Mouse (Mus musculus) neural tube, embryonic 13.5 days (tissue): ENCODE data around the gene Gm20388. TPM values are rescaled to one million over a fixed set of nuclear protein-coding genes. Genes with fewer than 3 reads are reported as not detected.
A peak's percentile ranks its signal among the peaks of the same experiment; 100 is the strongest.

Source experiments
- ATAC-seq: fragments of 200-750 bp; cut with Nextera tagmentation; 2 replicates; pipeline ENCODE4 v1.8.0; 2017; ENCODE audit warnings: low read depth, mild to moderate bottlenecking, moderate TSS enrichment, moderate library complexity
- H3K27ac ChIP-seq: fragments of 300-500 bp; sonication (generic); replicated peaks from 2 replicates; pipeline ENCODE4 v1.5.1; 2015; ENCODE audit warnings: moderate library complexity, mild to moderate bottlenecking, inconsistent platforms
- H3K27me3 ChIP-seq: fragments of 300-500 bp; sonication (generic); 2 replicates; pipeline ENCODE4 v1.6.1; 2015; ENCODE audit warnings: mild to moderate bottlenecking, inconsistent platforms
- H3K36me3 ChIP-seq: fragments of 300-500 bp; sonication (generic); 2 replicates; pipeline ENCODE4 v1.6.1; 2015; ENCODE audit warnings: mild to moderate bottlenecking, inconsistent platforms
- H3K4me1 ChIP-seq: fragments of 300-500 bp; sonication (generic); replicated peaks from 2 replicates; pipeline ENCODE4 v1.6.1; 2015; ENCODE audit warnings: inconsistent platforms
- H3K4me2 ChIP-seq: fragments of 300-500 bp; sonication (generic); 2 replicates; pipeline ENCODE4 v1.6.1; 2015; ENCODE audit warnings: inconsistent platforms, mild to moderate bottlenecking, moderate library complexity
- H3K4me3 ChIP-seq: fragments of 300-500 bp; sonication (generic); 2 replicates; pipeline ENCODE4 v1.5.1; 2015; ENCODE audit warnings: mild to moderate bottlenecking, inconsistent platforms
- H3K9ac ChIP-seq: fragments of 300-500 bp; sonication (generic); 2 replicates; pipeline ENCODE4 v1.6.1; 2015; ENCODE audit warnings: moderate library complexity, mild to moderate bottlenecking, inconsistent platforms
- H3K9me3 ChIP-seq: fragments of 300-500 bp; sonication (generic); 2 replicates; pipeline ENCODE4 v1.6.1; 2016; ENCODE audit warnings: inconsistent platforms
- WGBS: fragments of 180-500 bp; shearing (Covaris S2); methylation state at CpG from one replicate; pipeline ENCODE4 v1.1.7; 2015; 5-methylcytosine and 5-hydroxymethylcytosine counted together
- polyA plus RNA-seq: library from polyadenylated mRNA; unstranded; fragments of >200 nt; fragmentation: Nextera tagmentation; extraction: Ambion mirVana; gene quantifications from 2 replicates; pipeline ENCODE4 v1.2.1, GENCODE M21; 2015

Gene Gm20388
- polyA plus RNA-seq, 1 experiment from 2014 or later, result 0.27 TPM

DNA sequence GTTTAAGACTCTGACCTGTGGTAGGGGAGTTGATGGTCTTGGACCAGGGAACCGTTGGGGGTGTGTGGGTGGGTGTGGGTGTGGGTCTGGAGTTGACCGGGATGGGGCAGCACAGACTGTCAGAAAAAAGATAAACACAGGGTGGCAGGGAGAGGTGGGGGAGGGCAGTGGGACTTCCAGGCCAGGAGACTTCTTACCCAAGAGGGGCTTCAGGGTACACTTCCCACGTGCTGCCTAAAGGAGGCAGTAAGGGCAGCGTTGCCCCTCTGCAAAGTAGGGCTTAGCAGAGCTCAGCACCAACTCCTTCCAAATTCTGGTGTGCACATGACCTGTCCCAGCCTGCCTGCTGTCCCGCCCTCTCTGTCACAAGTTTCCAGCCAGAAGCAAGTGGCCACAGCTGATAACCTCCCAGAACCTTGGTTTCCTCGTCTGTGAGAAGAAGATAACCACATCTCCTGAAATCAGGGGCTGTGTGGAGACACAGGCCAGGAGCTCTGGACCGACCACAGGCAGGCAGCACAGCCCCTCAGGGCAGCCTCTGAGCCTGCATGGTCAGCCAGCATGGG, 2808.9 kb downstream of the Gm20388 start:
- H3K27ac ChIP-seq, result peak overlapping the region; percentile 89
- 0 out of 2 replicates have a peak overlapping the region, but pooled peaks have one; percentile 59 for H3K9ac ChIP-seq
- H3K4me1 ChIP-seq, result peaks cover 32% of the 10 kb centered on the region
- no peaks in the 10 kb centered on the region for H3K36me3 ChIP-seq
- WGBS, result 39% methylated on average over 7 of the region's 7 CpGs
- ATAC-seq, result peak; percentile 30; the same call in 1 of the 2 replicates
- H3K4me2 ChIP-seq, result peak overlapping the region; percentile 34; the same call in 1 of the 2 replicates
- no peak overlapping the region for H3K4me3 ChIP-seq
- H3K27me3 ChIP-seq, result peaks cover 17% of the 10 kb centered on the region; the same call in 1 of the 2 replicates
- H3K9me3 ChIP-seq, result no peaks in the 10 kb centered on the region

DNA sequence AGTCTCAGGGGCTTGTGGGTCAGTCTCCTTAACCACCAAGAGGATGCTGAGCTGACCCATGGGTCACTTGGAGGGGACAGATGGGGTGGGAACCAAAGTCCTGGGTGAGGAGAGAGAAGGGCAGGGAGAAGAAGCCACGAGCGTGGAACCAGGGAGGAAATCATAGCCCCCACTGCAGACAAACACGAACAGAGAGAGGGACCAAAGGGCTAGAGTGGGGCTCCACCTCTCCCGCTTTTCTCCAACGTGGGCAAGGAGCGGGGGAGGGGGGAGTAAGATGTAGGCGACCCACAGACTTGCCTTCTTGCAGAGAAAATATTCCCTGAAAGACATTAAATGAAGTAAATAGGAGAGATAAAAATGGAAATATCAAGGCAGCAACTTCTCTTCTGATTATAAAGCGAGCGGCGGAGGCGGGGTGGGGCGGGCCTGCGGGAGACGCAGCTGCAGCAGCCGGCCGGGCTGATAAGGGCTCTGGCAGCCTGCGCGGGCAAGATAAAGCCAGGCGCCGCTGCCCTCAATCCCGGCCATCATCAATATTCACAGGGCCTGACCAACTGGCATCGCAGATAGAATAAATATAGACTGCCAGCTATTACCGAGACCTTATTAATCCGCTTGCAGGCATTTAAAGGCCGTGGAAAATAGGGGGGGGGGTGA, 2809.6 kb downstream of the Gm20388 start:
- H3K4me2 ChIP-seq, result peak overlapping the region; percentile 34
- ATAC-seq, result peak; percentile 52
- WGBS, result 9% methylated on average over 25 of the region's 25 CpGs
- H3K36me3 ChIP-seq, result no peaks in the 10 kb centered on the region
- H3K9me3 ChIP-seq, result no peaks in the 10 kb centered on the region
- peak overlapping the region; percentile 59 for H3K9ac ChIP-seq
- no peak overlapping the region for H3K4me3 ChIP-seq
- H3K27ac ChIP-seq, result peak overlapping the region; percentile 89
- peaks cover 32% of the 10 kb centered on the region for H3K4me1 ChIP-seq
- peaks cover 17% of the 10 kb centered on the region; the same call in 1 of the 2 replicates for H3K27me3 ChIP-seq

DNA sequence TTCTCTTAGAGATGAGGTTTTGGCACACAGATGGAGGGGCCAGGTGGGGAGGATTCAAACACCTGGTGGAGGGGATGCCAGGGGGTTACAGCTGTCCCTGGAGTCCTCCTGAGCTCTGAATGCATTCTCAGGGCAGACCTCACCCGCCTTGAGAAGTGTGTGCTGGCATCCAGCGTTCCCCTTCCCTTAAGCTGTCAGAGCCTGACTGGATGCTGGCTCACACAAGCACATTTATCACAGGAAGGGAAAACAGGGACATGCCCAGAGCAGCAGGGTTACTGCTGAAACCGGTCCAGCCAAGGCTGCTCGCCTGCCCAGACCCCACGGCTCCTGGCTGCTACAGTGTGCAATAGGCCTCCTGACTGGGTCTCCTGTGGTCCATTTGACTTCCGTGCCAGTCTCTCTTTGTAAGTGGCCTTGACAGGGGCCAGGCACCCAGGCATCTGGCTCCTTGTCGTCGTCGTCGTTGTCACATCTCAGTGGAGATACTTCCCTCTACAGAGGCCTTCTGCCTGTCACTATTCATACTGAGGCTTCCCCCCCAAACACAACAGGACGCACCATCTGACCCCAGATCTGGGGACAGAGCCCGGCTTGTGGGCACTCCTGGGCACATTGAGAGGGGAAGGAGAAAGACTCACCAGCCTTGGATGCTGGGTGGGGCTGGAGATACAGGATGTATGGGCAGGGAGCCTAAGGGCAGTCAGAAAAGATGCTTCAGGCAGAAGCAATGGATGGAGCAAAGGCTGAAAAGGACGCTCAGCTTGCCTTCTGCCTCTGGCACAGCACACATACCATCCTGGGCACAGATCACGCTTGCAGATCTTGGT, 2810.4 kb downstream of the Gm20388 start:
- Histone ChIP-seq H3K9ac (peak overlapping the region; percentile 59), H3K27me3 (peaks cover 17% of the 10 kb centered on the region; the same call in 1 of the 2 replicates), H3K9me3 (no peaks in the 10 kb centered on the region), H3K27ac (peak overlapping the region; percentile 89), H3K4me1 (peaks cover 32% of the 10 kb centered on the region), H3K36me3 (no peaks in the 10 kb centered on the region), H3K4me2 (peak overlapping the region; percentile 34), H3K4me3 (no peak overlapping the region)
- ATAC-seq, result peak; percentile 49
- 48% methylated on average over 14 of the region's 14 CpGs for WGBS

DNA sequence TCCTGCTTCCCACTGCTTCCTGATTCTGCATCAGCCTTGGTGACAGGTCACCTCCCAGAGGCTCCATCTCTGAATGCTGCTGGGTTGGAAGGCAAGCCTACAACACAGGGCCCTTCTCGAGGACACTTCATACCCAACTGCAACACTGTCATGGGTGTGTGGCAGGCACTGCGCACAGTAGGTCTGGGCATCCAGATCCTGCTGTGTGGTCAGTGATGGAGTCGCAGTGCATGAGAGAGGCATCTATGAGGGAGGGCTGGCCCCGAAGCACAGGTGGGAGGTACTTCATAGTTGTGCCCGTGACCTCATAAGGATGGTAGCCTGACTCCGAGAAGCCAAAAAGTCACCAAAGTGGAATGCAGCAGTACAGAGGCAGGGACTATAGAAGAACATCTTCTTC, 2814.5 kb downstream of the Gm20388 start:
- ATAC-seq, result no peak
- H3K4me1 ChIP-seq, result peaks cover 37% of the 10 kb centered on the region
- H3K9ac ChIP-seq, result no peak overlapping the region
- H3K27me3 ChIP-seq, result 0 out of 2 replicates have a peak, but pooled peaks cover 10% of the 10 kb centered on the region
- H3K36me3 ChIP-seq, result no peaks in the 10 kb centered on the region
- H3K4me3 ChIP-seq, result no peak overlapping the region
- H3K27ac ChIP-seq, result no peak overlapping the region
- no peaks in the 10 kb centered on the region for H3K9me3 ChIP-seq
- WGBS, result 91% methylated on average over 6 of the region's 6 CpGs
- no peak overlapping the region for H3K4me2 ChIP-seq

DNA sequence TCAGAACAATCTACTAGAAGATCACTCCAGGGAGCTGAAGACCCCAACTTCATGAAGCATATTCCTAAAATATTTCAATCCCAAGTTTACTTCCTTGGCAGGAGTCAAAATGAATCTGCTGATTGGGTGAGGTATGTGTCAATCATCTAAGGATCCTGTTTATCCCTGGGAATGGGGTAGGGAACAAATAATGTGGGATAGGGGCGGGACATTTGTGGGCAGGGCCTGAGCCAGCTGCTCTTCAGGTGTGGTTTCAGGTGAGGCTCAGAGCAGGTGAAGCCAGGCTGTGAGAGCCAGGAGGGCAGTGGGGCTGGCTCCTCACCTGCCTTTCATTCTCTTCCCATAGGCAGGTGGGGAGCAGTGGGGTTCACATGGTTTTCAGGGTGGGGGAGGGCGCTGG, 2816.1 kb downstream of the Gm20388 start:
- H3K4me2 ChIP-seq, result no peak overlapping the region
- no peaks in the 10 kb centered on the region for H3K36me3 ChIP-seq
- H3K27me3 ChIP-seq, result 0 out of 2 replicates have a peak, but pooled peaks cover 10% of the 10 kb centered on the region
- peaks cover 22% of the 10 kb centered on the region for H3K4me1 ChIP-seq
- no peak overlapping the region for H3K4me3 ChIP-seq
- H3K9me3 ChIP-seq, result no peaks in the 10 kb centered on the region
- H3K9ac ChIP-seq, result no peak overlapping the region
- WGBS, result 72% methylated on average over 2 of the region's 2 CpGs
- no peak for ATAC-seq
- H3K27ac ChIP-seq, result no peak overlapping the region

DNA sequence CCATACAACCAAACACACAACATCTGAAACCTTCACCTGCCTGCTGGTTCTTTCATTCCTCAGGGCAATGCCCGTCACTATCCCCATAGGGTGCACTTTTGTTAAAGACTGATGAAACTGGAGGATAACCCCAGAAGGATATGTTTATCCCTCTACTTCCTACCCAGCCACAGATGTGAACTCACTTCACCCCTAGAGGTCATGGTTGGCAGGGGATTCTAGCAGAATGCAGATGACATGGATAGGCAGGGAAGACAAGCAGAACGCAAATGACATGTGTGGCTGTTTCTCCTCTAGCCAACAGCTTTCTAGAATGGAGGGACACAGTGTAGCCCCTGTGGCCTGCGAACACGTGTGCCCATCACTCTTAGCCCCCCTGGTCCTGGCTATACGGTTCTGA, 2816.8 kb downstream of the Gm20388 start:
- Histone ChIP-seq H3K4me2 (no peak overlapping the region), H3K9me3 (no peaks in the 10 kb centered on the region), H3K27me3 (0 out of 2 replicates have a peak, but pooled peaks cover 8% of the 10 kb centered on the region), H3K36me3 (no peaks in the 10 kb centered on the region), H3K4me1 (peaks cover 22% of the 10 kb centered on the region), H3K27ac (no peak overlapping the region), H3K9ac (no peak overlapping the region), H3K4me3 (no peak overlapping the region)
- no peak for ATAC-seq
- WGBS, result 64% methylated on average over 5 of the region's 5 CpGs

DNA sequence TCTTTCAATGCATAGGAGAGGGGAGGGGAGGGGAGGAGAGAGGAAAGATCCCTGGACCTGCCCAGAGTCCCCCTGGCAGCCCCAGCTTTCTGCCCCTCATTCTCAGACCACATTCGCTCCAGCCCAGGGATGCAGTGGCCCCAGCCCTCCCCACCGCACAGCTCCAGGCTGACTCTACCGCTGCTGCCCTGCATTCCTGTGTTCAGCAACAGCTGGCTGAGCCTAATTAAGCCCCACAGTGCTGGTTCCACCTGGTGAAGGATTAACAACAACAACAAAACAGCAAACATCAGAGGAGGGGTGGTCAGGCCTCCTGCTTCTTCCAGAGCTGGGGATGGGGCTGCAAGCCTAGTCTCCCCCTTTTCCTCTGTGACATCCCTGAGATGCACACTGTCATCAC, 2818.0 kb downstream of the Gm20388 start:
- Histone ChIP-seq H3K27me3 (no peaks in the 10 kb centered on the region), H3K27ac (no peak overlapping the region), H3K36me3 (no peaks in the 10 kb centered on the region), H3K4me3 (no peak overlapping the region), H3K4me1 (peaks cover 23% of the 10 kb centered on the region), H3K9me3 (no peaks in the 10 kb centered on the region), H3K9ac (no peak overlapping the region), H3K4me2 (no peak overlapping the region)
- no peak for ATAC-seq
- 10% methylated on average over 3 of the region's 3 CpGs for WGBS

DNA sequence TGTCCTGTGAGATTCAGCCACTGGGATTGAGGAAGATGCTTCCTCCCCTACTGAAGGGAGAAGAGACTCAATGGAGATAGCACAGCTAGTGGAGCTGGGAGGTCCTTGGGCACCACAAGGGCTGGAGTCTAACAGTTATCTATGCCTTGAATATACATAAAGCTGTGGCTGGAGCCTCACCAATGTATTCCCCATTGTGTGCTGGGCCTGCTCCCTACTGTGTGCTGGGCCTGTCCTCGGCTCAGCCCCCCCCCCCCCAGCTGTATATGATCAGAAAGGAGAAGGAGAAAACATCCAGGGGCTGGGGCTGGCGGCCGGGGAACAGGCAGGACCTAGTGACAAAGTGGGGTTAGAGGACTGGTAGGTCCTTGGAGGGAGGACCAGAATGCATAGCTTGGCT, 2824.5 kb downstream of the Gm20388 start:
- WGBS, result 51% methylated on average over 3 of the region's 3 CpGs
- 0 out of 2 replicates have a peak overlapping the region, but pooled peaks have one; percentile 3 for H3K9ac ChIP-seq
- ATAC-seq, result no peak
- no peaks in the 10 kb centered on the region for H3K9me3 ChIP-seq
- peak overlapping the region; percentile 95 for H3K27ac ChIP-seq
- no peaks in the 10 kb centered on the region for H3K27me3 ChIP-seq
- H3K36me3 ChIP-seq, result no peaks in the 10 kb centered on the region
- no peak overlapping the region for H3K4me3 ChIP-seq
- H3K4me2 ChIP-seq, result no peak overlapping the region
- peaks cover 63% of the 10 kb centered on the region for H3K4me1 ChIP-seq

DNA sequence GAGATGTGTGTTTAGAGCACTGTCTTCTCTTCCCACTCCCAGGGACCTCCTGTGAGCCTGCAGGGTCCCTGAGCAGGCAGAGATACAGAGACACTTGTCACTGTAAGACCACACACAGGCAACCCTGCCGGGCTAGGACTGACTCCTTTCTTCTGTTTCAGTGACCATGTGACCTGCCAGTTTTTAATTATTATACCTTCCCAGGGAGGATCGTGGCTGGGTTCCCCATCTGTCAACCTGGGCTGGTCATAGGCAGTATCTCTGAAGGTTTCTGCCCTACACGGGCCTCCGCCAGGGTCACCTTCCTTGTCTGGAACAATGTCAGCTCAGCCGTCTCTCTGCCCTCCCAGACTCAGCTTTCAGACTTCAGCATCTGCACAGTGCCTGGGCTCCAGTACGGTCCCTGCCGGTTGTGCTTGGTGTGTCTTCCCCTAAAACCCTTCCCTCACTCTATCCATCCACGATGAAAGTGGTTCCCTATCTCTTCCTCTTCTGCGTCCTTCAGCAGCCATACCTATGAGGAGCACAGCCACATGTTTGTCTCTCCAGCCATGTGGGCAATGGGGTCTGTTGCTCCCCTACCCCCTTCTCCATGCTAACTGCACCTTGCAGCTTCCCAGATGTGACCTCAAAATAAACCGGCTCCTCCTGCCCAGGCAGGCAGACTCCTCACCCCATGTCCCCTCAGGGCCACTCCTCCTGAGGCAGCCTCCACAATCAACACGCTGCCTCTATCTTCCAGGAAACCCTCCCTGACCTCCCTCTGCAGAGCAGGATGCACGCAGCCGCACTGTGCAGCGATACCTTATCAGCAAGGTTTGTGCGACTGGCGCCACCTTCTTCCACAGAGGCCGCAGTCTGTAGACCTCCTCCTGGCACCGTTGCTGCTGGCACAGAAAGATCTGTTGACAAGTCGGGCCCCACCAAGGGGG, 2825.2 kb downstream of the Gm20388 start:
- Histone ChIP-seq H3K36me3 (no peaks in the 10 kb centered on the region), H3K27ac (peak overlapping the region; percentile 95), H3K4me2 (no peak overlapping the region), H3K27me3 (0 out of 2 replicates have a peak, but pooled peaks cover 2% of the 10 kb centered on the region), H3K9ac (0 out of 2 replicates have a peak overlapping the region, but pooled peaks have one; percentile 3), H3K4me1 (peaks cover 70% of the 10 kb centered on the region), H3K9me3 (no peaks in the 10 kb centered on the region), H3K4me3 (no peak overlapping the region)
- 59% methylated on average over 19 of the region's 19 CpGs for WGBS
- ATAC-seq, result no peak

DNA sequence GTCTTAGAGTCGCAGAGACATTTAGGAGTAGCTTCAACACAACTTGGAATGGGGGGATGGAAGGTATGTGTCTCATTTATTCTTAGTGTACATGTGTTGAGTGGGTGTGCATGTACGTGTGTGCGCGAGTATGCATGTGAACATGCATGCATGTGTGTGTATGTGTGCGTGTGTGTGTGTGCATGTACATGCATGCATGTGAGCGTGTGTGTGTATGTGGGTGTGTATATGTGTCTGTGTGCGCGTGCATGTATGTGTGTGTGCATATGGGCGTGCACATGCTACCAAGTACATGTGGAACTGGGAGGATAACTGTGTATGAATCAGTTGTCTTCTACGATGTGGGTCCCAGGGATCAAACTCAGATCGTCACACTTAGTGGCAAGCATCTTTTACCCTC, 2826.0 kb downstream of the Gm20388 start:
- no peaks in the 10 kb centered on the region for H3K36me3 ChIP-seq
- H3K4me1 ChIP-seq, result peaks cover 77% of the 10 kb centered on the region
- H3K4me2 ChIP-seq, result no peak overlapping the region
- peak overlapping the region; percentile 95 for H3K27ac ChIP-seq
- no peaks in the 10 kb centered on the region for H3K9me3 ChIP-seq
- H3K27me3 ChIP-seq, result 0 out of 2 replicates have a peak, but pooled peaks cover 3% of the 10 kb centered on the region
- ATAC-seq, result no peak
- H3K4me3 ChIP-seq, result no peak overlapping the region
- WGBS, result 90% methylated on average over 11 of the region's 11 CpGs
- no peak overlapping the region for H3K9ac ChIP-seq

DNA sequence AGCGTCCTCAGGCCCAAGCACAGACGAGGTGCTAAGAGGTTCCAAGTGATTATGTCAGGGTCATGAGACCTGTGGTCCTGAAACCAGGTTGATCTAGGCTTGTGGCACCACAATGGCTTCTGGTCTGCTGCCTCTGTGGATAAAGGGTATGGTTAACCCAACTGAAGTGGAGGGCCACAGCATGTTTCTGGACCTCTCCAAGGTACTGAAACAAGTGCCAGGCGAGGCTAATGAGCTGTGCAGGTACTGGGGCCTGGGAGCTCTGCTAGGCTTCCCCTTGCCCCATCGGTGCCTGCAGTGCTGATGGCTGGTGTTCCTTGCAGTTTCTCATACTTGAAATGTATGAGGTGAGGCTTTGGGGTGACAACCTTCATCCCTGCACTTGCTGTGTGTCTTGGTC, 2826.4 kb downstream of the Gm20388 start:
- Histone ChIP-seq H3K4me1 (peaks cover 81% of the 10 kb centered on the region), H3K27me3 (0 out of 2 replicates have a peak, but pooled peaks cover 3% of the 10 kb centered on the region), H3K9ac (no peak overlapping the region), H3K36me3 (no peaks in the 10 kb centered on the region), H3K27ac (peak overlapping the region; percentile 95), H3K4me2 (no peak overlapping the region), H3K9me3 (no peaks in the 10 kb centered on the region), H3K4me3 (no peak overlapping the region)
- ATAC-seq, result no peak
- 57% methylated on average over 4 of the region's 4 CpGs for WGBS
